Mouse (Mus musculus) brain, embryonic 18.5 days (tissue): ENCODE data around the gene Ppp2r5b.

ENCODE experiments used
- DNase-seq: peaks from one replicate; pipeline ENCODE4 v3.0.0-alpha.2; 2012; ENCODE audit warnings: low read depth, low spot score

Ppp2r5b gene

GRCm38 (mm10) chr19:6234337-6235083 is 1.2 kb downstream of the Ppp2r5b start:
- no peak for DNase-seq

DNA sequence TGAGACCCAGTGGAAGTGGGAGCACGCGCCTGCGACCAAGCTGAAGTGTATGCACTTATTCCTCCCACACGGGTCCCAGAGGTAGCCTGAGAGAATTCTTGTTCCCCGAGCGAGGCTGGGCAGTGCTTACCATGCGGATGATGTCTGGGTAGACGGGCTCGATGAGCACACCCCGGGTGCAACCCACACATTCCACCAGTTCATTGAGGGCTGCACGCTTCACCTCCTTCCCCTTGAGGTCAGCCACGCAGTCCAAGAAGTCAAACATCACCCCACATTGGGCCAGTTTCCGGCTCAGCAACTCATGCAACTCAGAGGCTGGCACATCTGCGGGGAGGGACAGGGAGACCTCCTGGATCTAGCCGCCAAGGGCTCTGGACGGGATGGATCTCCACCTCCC is 2.0 kb downstream of the Ppp2r5b start:
- no peak for DNase-seq

GRCm38 (mm10) chr19:6231036-6231435 is 4.6 kb downstream of the Ppp2r5b start:
- no peak for DNase-seq

DNA sequence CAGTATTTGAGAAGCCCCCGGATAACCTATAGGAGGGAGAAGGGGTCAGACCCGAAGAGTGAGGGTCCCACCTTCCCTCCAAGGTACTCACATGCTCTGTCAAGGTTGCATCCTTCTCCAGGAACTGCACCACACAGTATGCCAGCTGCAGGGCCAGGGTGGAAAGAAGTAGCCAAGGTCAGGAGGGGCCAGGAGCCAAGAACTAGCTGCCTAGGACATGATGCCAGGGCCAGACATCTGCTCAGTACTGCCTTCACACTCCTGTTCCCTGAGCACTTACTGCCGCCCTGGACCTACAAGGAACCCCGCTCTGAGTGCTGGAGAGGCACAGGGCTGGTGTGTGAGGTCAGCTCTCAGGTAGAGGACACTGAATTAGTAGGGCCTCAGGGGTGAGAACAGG is 5.3 kb downstream of the Ppp2r5b start:
- DNase-seq, result no peak

DNA sequence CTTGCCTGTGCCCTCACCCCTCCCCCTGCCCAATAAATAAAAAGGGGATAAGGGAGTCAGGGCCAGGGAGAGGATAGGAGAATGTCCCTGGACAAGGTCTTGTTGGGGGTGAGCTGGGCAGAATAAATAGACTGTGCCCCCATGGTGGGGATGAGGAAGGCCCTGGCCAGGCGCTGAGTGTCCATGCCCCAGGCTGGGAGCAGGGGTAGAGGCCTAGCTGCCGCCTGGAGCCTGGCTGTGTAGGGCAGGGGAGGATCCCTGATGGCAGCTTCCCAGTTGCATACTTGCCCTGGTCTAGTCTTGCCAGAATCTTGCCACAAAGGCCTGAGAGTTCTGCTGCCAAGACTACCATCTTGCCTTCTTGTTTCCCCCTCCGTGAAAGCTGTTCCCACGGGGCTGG is 7.8 kb downstream of the Ppp2r5b start:
- DNase-seq, result no peak

DNA sequence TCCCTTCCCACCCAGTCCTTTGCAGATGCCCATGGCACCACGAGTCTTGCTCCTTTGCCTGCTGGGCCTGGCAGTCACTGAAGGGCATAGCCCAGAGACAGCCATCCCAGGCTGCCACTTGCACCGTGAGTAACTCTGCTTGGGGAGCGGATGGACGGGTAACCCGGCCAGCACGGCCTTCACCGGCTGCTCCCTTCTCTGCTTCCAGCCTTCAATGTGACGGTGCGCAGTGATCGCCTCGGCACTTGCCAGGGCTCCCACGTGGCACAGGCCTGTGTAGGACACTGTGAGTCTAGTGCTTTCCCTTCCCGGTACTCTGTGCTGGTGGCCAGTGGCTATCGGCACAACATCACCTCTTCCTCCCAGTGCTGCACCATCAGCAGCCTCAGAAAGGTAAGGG is 8.9 kb downstream of the Ppp2r5b start:
- DNase-seq, result no peak

DNA sequence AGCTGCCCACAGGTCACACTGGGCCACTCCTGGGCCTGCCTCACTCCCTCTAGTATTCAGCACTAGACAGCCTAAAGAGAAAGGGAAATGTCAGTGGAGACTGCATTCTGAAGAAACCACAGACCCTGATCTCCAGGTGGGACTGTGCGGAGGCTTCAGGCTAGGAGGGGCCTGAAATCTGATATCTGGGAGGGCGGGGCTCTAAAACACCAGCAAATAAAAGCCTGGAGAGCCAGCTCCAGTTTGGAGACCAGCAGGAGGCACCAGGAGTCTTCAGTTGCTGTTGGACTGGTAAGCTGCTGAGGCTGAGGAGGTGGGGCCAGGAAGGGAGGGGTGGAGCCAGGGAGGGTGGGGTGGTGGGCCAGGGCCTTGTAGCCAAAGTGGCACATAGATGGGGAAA is 9.5 kb downstream of the Ppp2r5b start, which contains the start of gene Gpha2:
Gpha2 (plus strand) TSS at position 246 of the 400 bp plus-strand sequence.
- no peak for DNase-seq

GRCm38 (mm10) chr19:6218606-6219005 is 17.1 kb downstream of the Ppp2r5b start:
- no peak for DNase-seq

DNA sequence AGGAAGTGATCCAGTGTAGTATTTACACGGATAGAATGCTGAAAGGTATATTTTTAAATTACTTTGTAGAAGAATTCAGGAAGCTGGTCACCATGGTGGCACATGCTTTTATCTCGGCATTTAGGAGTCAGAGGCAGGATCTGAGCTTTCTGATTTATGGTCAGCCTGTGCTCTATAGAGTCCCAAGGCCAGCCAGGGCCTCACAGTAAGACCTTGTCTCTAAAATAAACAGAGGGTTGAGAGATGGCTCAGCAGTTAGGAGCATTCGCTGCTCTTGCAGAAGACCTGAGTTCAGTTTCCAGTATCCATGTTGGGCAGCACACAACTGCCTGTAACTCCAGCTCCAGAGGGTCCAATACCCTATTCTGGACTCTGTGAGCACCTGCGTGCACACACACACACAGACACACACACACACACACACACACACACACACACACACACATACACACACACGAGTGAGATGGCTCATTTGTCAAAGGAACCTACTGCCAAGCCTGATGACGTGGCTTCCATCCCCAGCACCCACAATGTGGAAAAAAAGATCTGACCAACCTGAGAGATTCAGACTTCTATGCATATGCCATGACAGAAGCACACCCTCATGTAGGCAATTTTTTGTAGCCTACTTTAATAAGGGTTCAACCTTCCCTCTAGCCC is 19.5 kb downstream of the Ppp2r5b start:
- no peak for DNase-seq

DNA sequence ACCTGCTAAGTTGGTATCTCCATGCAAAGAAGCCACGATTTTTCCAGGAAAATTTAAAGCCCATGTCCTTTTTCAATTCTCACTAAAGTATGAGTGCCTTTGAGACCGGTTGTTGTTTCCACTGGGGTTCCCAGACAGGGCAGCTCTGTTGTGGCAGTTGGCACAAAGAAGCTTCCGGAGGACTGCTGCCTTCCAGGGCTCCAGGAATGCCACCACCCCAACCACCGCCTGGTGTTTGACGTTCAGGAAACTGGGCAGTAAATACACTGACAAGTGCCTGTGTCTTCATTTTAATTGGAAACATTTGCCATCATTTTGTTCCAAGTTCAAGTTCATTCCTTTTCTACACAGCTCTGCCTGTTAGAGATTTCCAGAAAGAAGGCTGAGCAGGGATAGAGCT is 29.0 kb downstream of the Ppp2r5b start:
- DNase-seq, result no peak

DNA sequence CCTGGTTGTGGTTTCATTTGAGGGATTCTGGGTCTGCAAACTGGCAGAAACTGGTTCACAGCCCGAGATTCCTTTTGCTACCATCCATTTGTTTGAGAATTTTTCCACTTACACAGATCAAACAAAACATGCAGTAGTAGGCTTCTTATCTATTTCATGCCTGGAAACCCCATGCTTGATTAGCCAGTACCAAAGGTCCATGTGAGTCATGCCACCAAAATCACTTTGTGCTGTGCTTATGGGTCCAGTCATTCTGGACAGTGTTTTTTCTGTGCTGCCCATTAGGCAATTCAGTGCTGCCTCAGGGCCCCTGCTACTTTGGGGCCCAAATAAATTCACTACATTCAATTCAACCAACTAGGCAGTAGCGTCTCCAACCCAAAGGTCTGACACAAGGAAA is 31.4 kb downstream of the Ppp2r5b start:
- no peak for DNase-seq

DNA sequence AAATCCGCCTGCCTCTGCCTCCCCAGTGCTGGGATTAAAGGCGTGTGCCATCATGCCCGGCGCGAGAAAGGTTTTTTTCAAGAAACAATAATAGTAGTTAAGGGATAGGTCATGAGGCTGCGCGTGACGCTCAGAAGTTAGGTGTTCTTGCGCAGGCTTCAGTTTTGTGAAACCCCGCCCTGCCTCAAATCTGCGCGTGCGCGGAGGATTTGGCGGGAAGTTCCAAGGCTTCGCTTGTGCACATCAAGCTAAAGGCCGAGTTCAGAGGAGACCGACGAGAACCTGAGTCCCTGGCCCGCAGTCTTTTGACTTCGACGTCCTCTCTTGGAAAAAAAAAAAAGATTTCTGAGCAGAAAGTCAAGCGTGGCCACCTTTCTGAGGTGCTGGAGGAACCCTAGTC is 51.5 kb downstream of the Ppp2r5b start, which contains the start of gene Majin:
Majin (plus strand) TSS at position 258 of the 400 bp plus-strand sequence.
- DNase-seq, result no peak

DNA sequence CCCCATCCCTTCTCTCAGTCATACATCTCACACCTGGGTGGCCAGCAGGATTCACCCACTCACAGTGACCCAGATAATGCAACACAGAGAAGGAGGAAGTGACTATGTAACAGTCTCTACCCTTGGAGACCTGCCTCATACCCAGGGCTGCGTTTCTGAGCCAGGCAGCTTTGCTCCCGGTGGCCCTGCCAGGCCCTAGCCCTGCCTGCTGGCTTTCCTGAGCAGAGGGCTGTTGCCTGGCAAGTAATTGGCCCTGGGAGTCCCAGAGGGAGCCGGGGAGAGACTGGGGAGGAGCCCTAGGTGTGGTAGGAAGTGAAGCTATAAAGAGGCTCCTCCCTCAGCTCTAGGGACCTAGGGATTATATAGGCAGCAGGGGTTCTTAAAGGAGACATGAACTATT is 53.1 kb downstream of the Ppp2r5b start:
- DNase-seq, result no peak

- DNase-seq, result no peak
Observed at GRCm38 (mm10) chr19:6181629-6182028, 54.0 kb downstream of the Ppp2r5b start.

- no peak for DNase-seq
Observed at GRCm38 (mm10) chr19:6178775-6179174, 56.9 kb downstream of the Ppp2r5b start.
